Mouse (Mus musculus): Measurements from ENCODE around the gene Fam102a. TPM values are rescaled to one million over a fixed set of nuclear protein-coding genes. Genes with fewer than 3 reads are reported as not detected.

Gene Fam102a
- polyA plus RNA-seq, 1 experiment from 2014 or later = 16.9 TPM

DNA sequence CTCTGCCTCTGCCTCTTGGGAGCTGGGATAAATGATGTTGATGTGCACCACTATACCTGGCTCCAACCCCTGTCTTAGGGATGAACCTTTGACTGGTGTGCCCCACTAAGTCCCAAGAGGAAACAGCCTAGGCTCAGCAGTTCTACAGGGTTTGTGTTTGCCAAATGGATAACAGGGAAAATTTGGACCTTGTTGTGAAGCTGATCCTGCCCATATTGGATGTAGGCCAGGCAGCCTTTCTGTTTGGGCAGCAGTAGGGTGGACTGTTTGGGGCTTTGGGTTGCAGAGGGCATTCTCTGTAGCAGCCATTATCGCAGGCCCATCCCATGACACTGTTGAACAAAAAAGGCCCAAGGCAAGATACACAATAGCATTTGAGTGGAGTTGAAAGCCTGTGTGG lies 11.8 kb downstream of the Fam102a start:
- Histone ChIP-seq H3K4me2 (replicated peaks; ENCODE audit: low read depth, low read length) (no peak overlapping the region), H3K9me3 (ENCODE audit: control insufficient read depth, low read length) (no peaks in the 10 kb centered on the region), H3K27me3 (ENCODE audit: control insufficient read depth, insufficient read depth, low read length) (no peaks in the 10 kb centered on the region), H3K36me3 (ENCODE audit: control insufficient read depth, insufficient read depth, low read length) (no peaks in the 10 kb centered on the region), H3K4me1 (ENCODE audit: control insufficient read depth, insufficient read depth, low read length) (0 out of 2 replicates have a peak, but pooled peaks cover 4% of the 10 kb centered on the region), H3K9ac (ENCODE audit: low read depth, low read length) (no peak overlapping the region), H3K27ac (ENCODE audit: low read depth, low read length) (no peak overlapping the region), H3K4me3 (ENCODE audit: low read length) (no peak overlapping the region)
- ATAC-seq (ENCODE audit: low FRiP score, low TSS enrichment) = no peak
- WGBS = 92% methylated on average over 1 of the region's 1 CpGs

DNA sequence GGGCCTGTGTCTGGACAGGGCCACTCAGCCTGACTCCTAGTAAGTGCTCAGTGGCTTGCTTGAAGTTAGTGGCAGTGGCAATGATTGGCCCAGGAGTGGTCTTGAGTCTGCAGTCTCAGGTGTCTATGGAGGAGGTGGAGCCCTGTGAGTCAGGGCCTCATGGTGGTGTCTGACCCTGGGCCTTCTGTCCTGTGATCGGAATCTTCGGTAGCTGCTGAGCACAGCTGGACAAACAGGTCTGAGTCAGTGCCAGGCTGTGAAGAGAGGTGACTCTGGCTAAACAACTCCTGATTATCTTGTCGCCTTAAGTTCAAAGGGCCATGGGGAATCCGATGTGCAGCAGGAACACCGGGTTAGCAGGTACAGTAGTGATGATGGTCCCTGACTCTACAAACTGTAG lies 12.2 kb downstream of the Fam102a start:
- no peak; the same call in 1 of the 2 replicates for ATAC-seq (ENCODE audit: low FRiP score, low TSS enrichment)
- 55% methylated on average over 5 of the region's 5 CpGs for WGBS
- H3K27ac ChIP-seq (ENCODE audit: low read depth, low read length) = no peak overlapping the region
- no peaks in the 10 kb centered on the region for H3K9me3 ChIP-seq (ENCODE audit: control insufficient read depth, low read length)
- H3K27me3 ChIP-seq (ENCODE audit: control insufficient read depth, insufficient read depth, low read length) = no peaks in the 10 kb centered on the region
- H3K4me1 ChIP-seq (ENCODE audit: control insufficient read depth, insufficient read depth, low read length) = 0 out of 2 replicates have a peak, but pooled peaks cover 4% of the 10 kb centered on the region
- H3K4me3 ChIP-seq (ENCODE audit: low read length) = no peak overlapping the region
- H3K4me2 ChIP-seq (replicated peaks; ENCODE audit: low read depth, low read length) = no peak overlapping the region
- no peaks in the 10 kb centered on the region for H3K36me3 ChIP-seq (ENCODE audit: control insufficient read depth, insufficient read depth, low read length)
- no peak overlapping the region for H3K9ac ChIP-seq (ENCODE audit: low read depth, low read length)

DNA sequence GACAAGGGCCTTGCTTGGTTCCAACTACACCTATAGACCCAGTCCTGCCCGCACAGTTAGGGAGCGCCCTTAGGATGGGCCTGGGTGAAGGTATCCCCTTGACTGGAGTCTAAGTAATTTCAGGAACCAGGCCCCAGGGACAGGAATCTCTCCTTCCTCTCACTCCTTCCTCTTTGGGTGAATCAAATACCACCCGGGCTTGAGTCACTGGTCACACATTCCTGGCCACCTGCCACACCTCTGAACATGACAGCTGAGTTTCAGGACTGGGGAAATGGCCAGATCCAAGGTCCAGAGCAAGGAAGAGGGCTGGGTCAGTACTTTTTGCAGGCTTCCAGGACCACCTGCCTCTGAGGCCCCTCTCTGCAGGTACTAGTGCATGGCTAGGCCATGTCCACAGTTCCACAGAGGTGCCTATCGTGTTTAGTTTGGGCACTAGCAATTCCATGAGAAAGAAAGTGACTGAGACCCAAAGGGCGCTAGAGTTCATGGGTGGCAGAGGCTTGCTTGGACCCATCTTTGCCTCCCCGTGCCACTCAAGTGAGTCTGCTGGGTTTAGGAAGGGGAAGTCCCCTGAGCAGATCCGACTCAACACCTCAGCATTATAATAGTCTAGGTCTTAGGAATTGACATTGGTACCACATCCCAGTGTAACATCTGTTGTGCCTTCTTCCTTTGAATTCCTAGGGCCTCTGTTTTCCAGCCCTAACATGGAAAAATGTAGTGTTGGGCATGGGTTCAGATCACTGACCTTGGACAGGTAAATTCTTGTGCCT lies 13.0 kb downstream of the Fam102a start:
- no peak for ATAC-seq (ENCODE audit: low FRiP score, low TSS enrichment)
- H3K27me3 ChIP-seq (ENCODE audit: control insufficient read depth, insufficient read depth, low read length) = no peaks in the 10 kb centered on the region
- H3K36me3 ChIP-seq (ENCODE audit: control insufficient read depth, insufficient read depth, low read length) = no peaks in the 10 kb centered on the region
- no peak overlapping the region for H3K27ac ChIP-seq (ENCODE audit: low read depth, low read length)
- no peaks in the 10 kb centered on the region for H3K9me3 ChIP-seq (ENCODE audit: control insufficient read depth, low read length)
- H3K4me2 ChIP-seq (replicated peaks; ENCODE audit: low read depth, low read length) = no peak overlapping the region
- H3K4me1 ChIP-seq (ENCODE audit: control insufficient read depth, insufficient read depth, low read length) = 0 out of 2 replicates have a peak, but pooled peaks cover 4% of the 10 kb centered on the region
- H3K4me3 ChIP-seq (ENCODE audit: low read length) = no peak overlapping the region
- WGBS = 94% methylated on average over 7 of the region's 7 CpGs
- no peak overlapping the region for H3K9ac ChIP-seq (ENCODE audit: low read depth, low read length)

DNA sequence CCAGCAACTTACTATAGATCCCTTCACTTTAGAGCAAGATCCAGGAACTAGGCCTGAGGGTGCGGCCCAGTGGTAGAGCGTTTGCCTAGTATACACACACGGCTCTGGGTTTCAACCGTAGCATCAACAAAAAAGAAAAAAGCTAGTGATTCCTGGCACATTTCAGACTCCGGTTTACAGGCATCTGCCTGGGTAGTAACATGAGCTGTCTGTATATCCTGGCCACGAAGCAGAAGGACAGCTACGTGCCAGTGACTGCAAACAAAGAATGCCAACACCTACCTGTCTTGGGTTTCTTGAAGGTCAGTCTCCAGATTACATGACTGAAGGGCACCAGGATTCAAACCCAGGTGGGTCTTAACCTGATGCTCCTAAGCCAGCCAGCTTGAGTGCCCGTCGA lies 14.0 kb downstream of the Fam102a start:
- WGBS = 76% methylated on average over 9 of the region's 9 CpGs

DNA sequence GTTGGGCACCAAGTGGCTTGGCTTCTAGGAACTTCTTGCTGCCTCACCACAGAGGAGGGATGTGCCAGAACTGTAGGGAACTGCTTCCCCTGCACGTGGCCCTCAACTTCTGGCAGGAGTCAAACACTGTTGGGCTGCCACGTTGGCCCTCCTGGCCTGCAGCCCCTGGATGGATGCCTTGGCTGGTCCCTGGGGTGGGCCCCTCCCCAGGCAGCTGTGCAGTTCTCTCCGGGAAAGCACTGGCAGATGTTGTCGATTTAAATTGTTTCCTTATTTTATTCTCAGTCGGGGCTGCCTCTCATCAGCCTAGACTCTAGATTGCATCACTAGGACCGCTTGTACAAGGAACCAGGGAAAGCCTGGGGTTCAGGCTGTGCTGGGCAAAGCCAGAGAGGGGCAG lies 14.6 kb downstream of the Fam102a start:
- Histone ChIP-seq H3K36me3 (ENCODE audit: control insufficient read depth, insufficient read depth, low read length) (no peaks in the 10 kb centered on the region; the same call in 1 of the 2 replicates), H3K4me1 (ENCODE audit: control insufficient read depth, insufficient read depth, low read length) (0 out of 2 replicates have a peak, but pooled peaks cover 4% of the 10 kb centered on the region), H3K9ac (ENCODE audit: low read depth, low read length) (no peak overlapping the region), H3K9me3 (ENCODE audit: control insufficient read depth, low read length) (no peaks in the 10 kb centered on the region), H3K27ac (ENCODE audit: low read depth, low read length) (no peak overlapping the region), H3K27me3 (ENCODE audit: control insufficient read depth, insufficient read depth, low read length) (no peaks in the 10 kb centered on the region), H3K4me2 (replicated peaks; ENCODE audit: low read depth, low read length) (no peak overlapping the region), H3K4me3 (ENCODE audit: low read length) (no peak overlapping the region)
- ATAC-seq (ENCODE audit: low FRiP score, low TSS enrichment) = no peak
- WGBS = 69% methylated on average over 6 of the region's 6 CpGs

More for the DNA sequence above, 14.0 kb downstream of the Fam102a start:
- no peaks in the 10 kb centered on the region for H3K27me3 ChIP-seq (ENCODE audit: control insufficient read depth, insufficient read depth, low read length)
- no peak overlapping the region for H3K27ac ChIP-seq (ENCODE audit: low read depth, low read length)
- H3K4me3 ChIP-seq (ENCODE audit: low read length) = no peak overlapping the region
- no peak for ATAC-seq (ENCODE audit: low FRiP score, low TSS enrichment)
- H3K4me1 ChIP-seq (ENCODE audit: control insufficient read depth, insufficient read depth, low read length) = 0 out of 2 replicates have a peak, but pooled peaks cover 4% of the 10 kb centered on the region
- no peaks in the 10 kb centered on the region for H3K36me3 ChIP-seq (ENCODE audit: control insufficient read depth, insufficient read depth, low read length)
- H3K4me2 ChIP-seq (replicated peaks; ENCODE audit: low read depth, low read length) = no peak overlapping the region
- H3K9ac ChIP-seq (ENCODE audit: low read depth, low read length) = no peak overlapping the region
- H3K9me3 ChIP-seq (ENCODE audit: control insufficient read depth, low read length) = no peaks in the 10 kb centered on the region

DNA sequence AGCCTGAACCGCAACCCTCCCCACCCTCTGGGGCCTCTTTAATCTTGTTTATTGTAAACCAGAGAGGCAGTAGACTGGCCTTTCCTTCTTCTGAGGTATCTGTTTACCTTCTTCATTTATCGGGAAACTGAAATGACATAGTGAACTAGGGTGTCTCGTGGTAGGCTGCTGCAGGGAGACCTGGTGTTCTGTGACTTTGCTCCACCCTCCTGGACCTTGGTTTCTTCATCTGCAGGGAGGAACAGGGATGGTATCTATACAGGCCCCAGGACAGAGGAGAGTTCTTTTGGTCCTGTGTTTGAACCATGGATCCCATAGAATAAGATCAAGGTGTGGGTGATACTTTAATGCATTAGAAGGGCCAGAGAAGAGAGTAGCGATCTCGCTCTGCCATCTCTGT lies 16.1 kb downstream of the Fam102a start:
- no peak overlapping the region for H3K27ac ChIP-seq (ENCODE audit: low read depth, low read length)
- H3K36me3 ChIP-seq (ENCODE audit: control insufficient read depth, insufficient read depth, low read length) = no peaks in the 10 kb centered on the region; the same call in 1 of the 2 replicates
- H3K27me3 ChIP-seq (ENCODE audit: control insufficient read depth, insufficient read depth, low read length) = no peaks in the 10 kb centered on the region
- H3K9me3 ChIP-seq (ENCODE audit: control insufficient read depth, low read length) = no peaks in the 10 kb centered on the region
- H3K4me1 ChIP-seq (ENCODE audit: control insufficient read depth, insufficient read depth, low read length) = 0 out of 2 replicates have a peak, but pooled peaks cover 4% of the 10 kb centered on the region
- H3K9ac ChIP-seq (ENCODE audit: low read depth, low read length) = no peak overlapping the region
- no peak overlapping the region for H3K4me3 ChIP-seq (ENCODE audit: low read length)
- H3K4me2 ChIP-seq (replicated peaks; ENCODE audit: low read depth, low read length) = no peak overlapping the region
- ATAC-seq (ENCODE audit: low FRiP score, low TSS enrichment) = no peak
- WGBS = 78% methylated on average over 5 of the region's 5 CpGs

DNA sequence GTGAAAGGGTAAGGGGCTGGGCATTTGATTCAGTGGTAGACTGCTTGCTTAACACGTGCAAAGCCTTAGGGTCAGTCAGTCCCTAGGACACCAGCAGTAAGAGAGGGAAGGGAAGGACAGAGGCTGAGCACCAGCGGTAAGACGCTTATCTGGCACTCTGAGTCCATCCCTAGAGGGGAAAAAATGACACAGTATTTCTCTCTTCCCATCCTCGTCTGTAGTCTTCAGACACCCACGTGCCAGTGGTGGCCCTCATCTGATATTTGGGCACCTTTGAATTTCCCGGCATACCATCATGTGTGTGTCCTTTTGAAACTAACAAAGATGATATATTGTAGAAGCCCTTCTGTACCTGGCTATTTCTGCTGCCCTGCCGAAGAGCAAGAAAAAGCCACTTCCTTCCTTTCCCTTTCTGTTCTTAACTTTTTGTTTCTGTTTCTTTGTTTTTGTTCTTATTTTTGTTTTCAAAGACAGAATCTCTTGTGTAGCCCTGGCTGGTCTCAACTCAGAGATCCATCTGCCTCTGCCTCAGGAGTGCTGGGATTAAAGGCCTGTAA lies 18.5 kb downstream of the Fam102a start:
- ATAC-seq (ENCODE audit: low FRiP score, low TSS enrichment) = no peak
- no peak overlapping the region for H3K27ac ChIP-seq (ENCODE audit: low read depth, low read length)
- H3K4me1 ChIP-seq (ENCODE audit: control insufficient read depth, insufficient read depth, low read length) = 0 out of 2 replicates have a peak, but pooled peaks cover 8% of the 10 kb centered on the region
- H3K36me3 ChIP-seq (ENCODE audit: control insufficient read depth, insufficient read depth, low read length) = no peaks in the 10 kb centered on the region; the same call in 1 of the 2 replicates
- H3K9me3 ChIP-seq (ENCODE audit: control insufficient read depth, low read length) = no peaks in the 10 kb centered on the region
- 75% methylated on average over 7 of the region's 7 CpGs for WGBS
- H3K4me3 ChIP-seq (ENCODE audit: low read length) = no peak overlapping the region
- no peak overlapping the region for H3K4me2 ChIP-seq (replicated peaks; ENCODE audit: low read depth, low read length)
- no peak overlapping the region for H3K9ac ChIP-seq (ENCODE audit: low read depth, low read length)
- H3K27me3 ChIP-seq (ENCODE audit: control insufficient read depth, insufficient read depth, low read length) = no peaks in the 10 kb centered on the region

DNA sequence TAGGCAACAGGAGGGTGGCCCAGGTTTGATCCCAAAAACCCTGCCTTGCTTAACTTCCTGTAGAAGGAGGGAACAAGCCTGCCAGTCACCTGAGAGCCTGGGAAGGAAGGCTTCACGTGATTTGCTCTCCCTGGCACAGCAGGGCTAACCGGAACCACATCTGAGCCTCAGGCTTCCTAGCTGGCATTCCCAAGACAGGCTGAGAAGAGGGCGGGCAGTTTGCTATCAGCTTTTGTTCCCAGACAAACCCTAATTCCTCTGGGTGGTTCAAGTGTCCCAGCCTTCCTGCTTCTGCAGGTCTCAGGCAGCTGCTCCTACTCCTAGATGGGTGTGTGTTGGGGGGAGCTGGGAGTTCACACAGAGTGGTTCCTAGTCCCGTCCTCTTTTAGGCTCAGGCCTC lies 20.4 kb downstream of the Fam102a start:
- no peaks in the 10 kb centered on the region for H3K27me3 ChIP-seq (ENCODE audit: control insufficient read depth, insufficient read depth, low read length)
- H3K4me2 ChIP-seq (replicated peaks; ENCODE audit: low read depth, low read length) = no peak overlapping the region
- no peak overlapping the region for H3K4me3 ChIP-seq (ENCODE audit: low read length)
- H3K9me3 ChIP-seq (ENCODE audit: control insufficient read depth, low read length) = no peaks in the 10 kb centered on the region
- no peak overlapping the region for H3K9ac ChIP-seq (ENCODE audit: low read depth, low read length)
- 43% methylated on average over 4 of the region's 4 CpGs for WGBS
- no peak overlapping the region for H3K27ac ChIP-seq (ENCODE audit: low read depth, low read length)
- no peak for ATAC-seq (ENCODE audit: low FRiP score, low TSS enrichment)
- 0 out of 2 replicates have a peak, but pooled peaks cover 4% of the 10 kb centered on the region for H3K4me1 ChIP-seq (ENCODE audit: control insufficient read depth, insufficient read depth, low read length)
- H3K36me3 ChIP-seq (ENCODE audit: control insufficient read depth, insufficient read depth, low read length) = peaks cover 16% of the 10 kb centered on the region

DNA sequence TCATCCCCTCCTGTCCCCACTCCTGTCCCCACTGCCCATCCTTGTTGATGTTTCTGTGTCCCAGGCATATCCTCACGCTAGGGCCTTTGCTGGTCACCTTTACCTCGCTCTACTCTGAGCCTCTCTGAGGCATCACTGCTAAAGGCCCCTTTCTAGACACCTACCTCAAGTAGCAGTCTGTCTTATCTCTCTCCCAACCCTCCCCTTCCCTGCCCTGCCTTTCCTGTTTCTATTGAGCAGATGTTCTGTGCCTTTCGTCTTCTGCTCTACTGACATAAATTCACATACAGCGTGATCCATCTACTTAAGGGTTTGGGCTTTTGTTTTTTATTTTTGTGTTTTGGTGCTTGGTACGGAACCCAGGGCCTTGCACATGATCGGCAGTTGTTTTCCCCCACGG lies 20.9 kb downstream of the Fam102a start:
- 0 out of 2 replicates have a peak, but pooled peaks cover 4% of the 10 kb centered on the region for H3K4me1 ChIP-seq (ENCODE audit: control insufficient read depth, insufficient read depth, low read length)
- H3K9me3 ChIP-seq (ENCODE audit: control insufficient read depth, low read length) = no peaks in the 10 kb centered on the region
- H3K27ac ChIP-seq (ENCODE audit: low read depth, low read length) = no peak overlapping the region
- WGBS = 81% methylated on average over 7 of the region's 7 CpGs
- H3K36me3 ChIP-seq (ENCODE audit: control insufficient read depth, insufficient read depth, low read length) = peaks cover 17% of the 10 kb centered on the region
- H3K4me2 ChIP-seq (replicated peaks; ENCODE audit: low read depth, low read length) = no peak overlapping the region
- no peak overlapping the region for H3K4me3 ChIP-seq (ENCODE audit: low read length)
- no peak overlapping the region for H3K9ac ChIP-seq (ENCODE audit: low read depth, low read length)
- H3K27me3 ChIP-seq (ENCODE audit: control insufficient read depth, insufficient read depth, low read length) = no peaks in the 10 kb centered on the region
- ATAC-seq (ENCODE audit: low FRiP score, low TSS enrichment) = no peak
